Mouse (Mus musculus): ENCODE data around the gene Mpc1. TPM values are rescaled to one million over a fixed set of nuclear protein-coding genes. Genes with fewer than 3 reads are reported as not detected.

The Mpc1 gene
- total and polyA plus RNA-seq, 3 experiments, result 66.7 to 232 (median 77.4) TPM

DNA sequence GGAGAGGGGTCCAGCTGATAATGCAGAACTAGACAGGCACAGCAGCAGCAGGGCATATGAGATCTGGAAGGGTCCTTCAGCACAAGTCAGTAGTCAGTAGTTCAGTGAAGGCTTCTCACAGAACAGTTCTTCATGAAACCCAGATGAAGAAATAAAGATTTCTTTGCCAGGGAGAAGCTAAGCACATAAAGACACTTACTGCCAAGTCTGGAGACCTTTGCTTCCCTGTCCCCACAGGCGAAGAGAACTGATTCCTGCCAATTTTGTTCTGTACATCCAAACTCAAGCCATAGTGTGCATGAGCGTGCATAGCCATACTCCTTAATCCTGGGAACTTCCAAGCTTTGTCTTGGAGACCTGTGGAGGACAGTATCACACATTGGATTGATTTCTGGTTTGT is 15.6 kb downstream of the Mpc1 start:
- dilution Hi-C loops (cut with MboI; ENCODE audit: extremely low pct_ligation_motif_present, extremely low pct_unique_long_range_greater_than_20kb, low sequenced_read_pairs), result no loop called here
- Histone ChIP-seq H3K27ac (ENCODE audit: insufficient read depth, low read depth) (no peak overlapping the region), H3K4me3 (replicated peaks in 1 of 3; ENCODE audit: low read depth in 2 of 3, low read length in 2 of 3, poor library complexity in 1 of 3) (no peak overlapping the region), H3K4me1 (ENCODE audit: control insufficient read depth in 1 of 2, insufficient read depth in 2 of 2) (peaks cover 3 to 61% of the 10 kb centered on the region in 2 experiments; a peak in 3 of 4 replicates), H3K9me3 (replicated peaks; ENCODE audit: low read length) (no peaks in the 10 kb centered on the region), H3K4me2 (ENCODE audit: insufficient read depth, low read depth, poor library complexity, severe bottlenecking) (no peak overlapping the region), H3K79me2 (replicated peaks; ENCODE audit: control insufficient read depth, extremely low read depth, insufficient read depth, poor library complexity, severe bottlenecking) (no peaks in the 10 kb centered on the region), H3K9ac (ENCODE audit: insufficient read depth, low read depth) (no peak overlapping the region), H3K36me3 (replicated peaks in 1 of 2; ENCODE audit: control insufficient read depth in 1 of 2, insufficient read depth in 1 of 2, low read length in 1 of 2) (peaks cover 2 to 36% of the 10 kb centered on the region in 2 experiments), H3K27me3 (replicated peaks) (no peaks in the 10 kb centered on the region)
- DNase-seq (ENCODE audit: extremely low read depth), result no peak
- TF ChIP-seq RAD21 (IDR thresholded peaks at IDR 0.05; ENCODE audit: low read depth, low read length) (no peak), IRF4 (IDR thresholded peaks at IDR 0.05; ENCODE audit: low read depth, low read length) (no peak), JUND (conservative IDR thresholded peaks at IDR 0.05; ENCODE audit: low read depth, low read length) (no peak), POLR2A (IDR thresholded peaks at IDR 0.05; ENCODE audit: low read depth, low read length) (no peak), CHD1 (IDR thresholded peaks at IDR 0.05; ENCODE audit: low read depth, low read length) (no peak), ZMIZ1 (IDR thresholded peaks at IDR 0.05; ENCODE audit: low read depth, low read length) (no peak), JUN (IDR thresholded peaks at IDR 0.05; ENCODE audit: insufficient read depth, low read depth, low read length) (no peak), SIN3A (IDR thresholded peaks at IDR 0.05; ENCODE audit: low read length) (no peak), EP300 (IDR thresholded peaks at IDR 0.05; ENCODE audit: low read length) (no peak)
- in situ Hi-C loops (cut with MboI; ENCODE audit: low pct_ligation_motif_present, low pct_unique_long_range_greater_than_20kb, low sequenced_read_pairs), result no loop called here

DNA sequence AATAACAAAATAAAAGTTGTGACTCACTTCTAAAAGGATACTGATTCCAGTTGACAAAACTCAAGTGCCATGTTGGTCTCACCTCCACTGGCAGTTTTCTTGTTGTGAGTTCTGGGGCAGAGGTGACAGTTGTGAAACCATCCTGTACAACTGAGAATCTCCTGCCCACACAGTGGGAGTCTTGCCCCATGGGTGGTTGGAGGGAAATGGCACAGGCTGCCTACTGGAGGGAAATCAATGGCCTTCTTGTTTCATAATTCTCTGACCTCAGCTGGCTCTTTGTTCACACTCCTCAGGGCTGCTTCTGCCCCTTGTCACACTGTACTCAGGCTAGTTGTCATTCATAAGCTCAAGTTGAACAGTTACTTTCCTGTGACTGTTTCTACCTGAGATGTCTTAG is 16.8 kb downstream of the Mpc1 start:
- H3K36me3 ChIP-seq (replicated peaks in 1 of 2; ENCODE audit: control insufficient read depth in 1 of 2, insufficient read depth in 1 of 2, low read length in 1 of 2), result peaks cover 0 to 27% of the 10 kb centered on the region in 2 experiments
- no peaks in the 10 kb centered on the region for H3K9me3 ChIP-seq (replicated peaks; ENCODE audit: low read length)
- H3K4me1 ChIP-seq (ENCODE audit: control insufficient read depth in 1 of 2, insufficient read depth in 2 of 2), result peaks cover 3 to 64% of the 10 kb centered on the region in 2 experiments; a peak in 3 of 4 replicates
- H3K4me3 ChIP-seq (replicated peaks in 1 of 3; ENCODE audit: low read depth in 2 of 3, low read length in 2 of 3, poor library complexity in 1 of 3), result no peak overlapping the region
- dilution Hi-C loops (cut with MboI; ENCODE audit: extremely low pct_ligation_motif_present, extremely low pct_unique_long_range_greater_than_20kb, low sequenced_read_pairs) (no loop called here), in situ Hi-C loops (cut with MboI; ENCODE audit: low pct_ligation_motif_present, low pct_unique_long_range_greater_than_20kb, low sequenced_read_pairs) (no loop called here)
- H3K79me2 ChIP-seq (replicated peaks; ENCODE audit: control insufficient read depth, extremely low read depth, insufficient read depth, poor library complexity, severe bottlenecking), result no peaks in the 10 kb centered on the region
- H3K4me2 ChIP-seq (ENCODE audit: insufficient read depth, low read depth, poor library complexity, severe bottlenecking), result no peak overlapping the region
- no peaks in the 10 kb centered on the region for H3K27me3 ChIP-seq (replicated peaks)
- no peak overlapping the region for H3K9ac ChIP-seq (ENCODE audit: insufficient read depth, low read depth)
- H3K27ac ChIP-seq (ENCODE audit: insufficient read depth, low read depth), result no peak overlapping the region
- DNase-seq (ENCODE audit: extremely low read depth), result no peak
- no peak for TF ChIP-seq NRF1 (IDR thresholded peaks at IDR 0.05; ENCODE audit: low read depth, low read length)
- no peak for TF ChIP-seq CTCF (conservative IDR thresholded peaks at IDR 0.05 in 1 of 2, IDR thresholded peaks at IDR 0.05 in 1 of 2; ENCODE audit: low read depth in 2 of 2, low read length in 2 of 2)
- TF ChIP-seq MAX (IDR thresholded peaks at IDR 0.05; ENCODE audit: low read length), result no peak
- no peak for TF ChIP-seq ZKSCAN1 (IDR thresholded peaks at IDR 0.05; ENCODE audit: borderline replicate concordance, low read depth, low read length)
- TF ChIP-seq CHD2 (IDR thresholded peaks at IDR 0.05; ENCODE audit: low read length), result no peak
- no peak for TF ChIP-seq GABPA (IDR thresholded peaks at IDR 0.05; ENCODE audit: insufficient replicate concordance, low read depth, low read length)
- no peak for TF ChIP-seq ELF1 (IDR thresholded peaks at IDR 0.05; ENCODE audit: low read depth, low read length)
- no peak for TF ChIP-seq JUN (IDR thresholded peaks at IDR 0.05; ENCODE audit: insufficient read depth, low read depth, low read length)
- TF ChIP-seq NELFE (IDR thresholded peaks at IDR 0.05; ENCODE audit: low read depth, low read length), result no peak
- no peak for TF ChIP-seq CHD1 (IDR thresholded peaks at IDR 0.05; ENCODE audit: low read depth, low read length)
- no peak for TF ChIP-seq JUND (conservative IDR thresholded peaks at IDR 0.05; ENCODE audit: low read depth, low read length)
- TF ChIP-seq EP300 (IDR thresholded peaks at IDR 0.05; ENCODE audit: low read length), result no peak
- TF ChIP-seq BHLHE40 (IDR thresholded peaks at IDR 0.05; ENCODE audit: low read depth, low read length), result no peak

Measured in CH12.LX (cell line).